Mouse (Mus musculus): ENCODE measurements around the gene Pxn.

Pxn gene

GRCm38 (mm10) chr5:115545636-115546035 is 39.2 kb downstream of the Pxn start:
- no peak for TF ChIP-seq GATA4 (IDR thresholded peaks at IDR 0.05; ENCODE audit: insufficient replicate concordance, low read length)

- TF ChIP-seq GATA4 (IDR thresholded peaks at IDR 0.05; ENCODE audit: insufficient replicate concordance, low read length), result no peak
Observed at GRCm38 (mm10) chr5:115546536-115546935, 40.1 kb downstream of the Pxn start.

- TF ChIP-seq GATA4 (IDR thresholded peaks at IDR 0.05; ENCODE audit: insufficient replicate concordance, low read length), result no peak
Observed at GRCm38 (mm10) chr5:115547014-115547413, 40.5 kb downstream of the Pxn start.

- no peak for TF ChIP-seq GATA4 (IDR thresholded peaks at IDR 0.05; ENCODE audit: insufficient replicate concordance, low read length)
Observed at GRCm38 (mm10) chr5:115547421-115547820, 40.9 kb downstream of the Pxn start.

GRCm38 (mm10) chr5:115548501-115549285 is 42.2 kb downstream of the Pxn start:
- no peak for TF ChIP-seq GATA4 (IDR thresholded peaks at IDR 0.05; ENCODE audit: insufficient replicate concordance, low read length)

GRCm38 (mm10) chr5:115550482-115551005 is 44.1 kb downstream of the Pxn start:
- TF ChIP-seq GATA4 (IDR thresholded peaks at IDR 0.05; ENCODE audit: insufficient replicate concordance, low read length), result no peak

GRCm38 (mm10) chr5:115551386-115551785 is 44.9 kb downstream of the Pxn start:
- TF ChIP-seq GATA4 (IDR thresholded peaks at IDR 0.05; ENCODE audit: insufficient replicate concordance, low read length), result no peak

GRCm38 (mm10) chr5:115551799-115552198 is 45.3 kb downstream of the Pxn start:
- TF ChIP-seq GATA4 (IDR thresholded peaks at IDR 0.05; ENCODE audit: insufficient replicate concordance, low read length), result no peak

- TF ChIP-seq GATA4 (IDR thresholded peaks at IDR 0.05; ENCODE audit: insufficient replicate concordance, low read length), result no peak
Observed at GRCm38 (mm10) chr5:115553801-115554420, 47.4 kb downstream of the Pxn start.

GRCm38 (mm10) chr5:115554536-115555291 is 48.2 kb downstream of the Pxn start:
- TF ChIP-seq GATA4 (IDR thresholded peaks at IDR 0.05; ENCODE audit: insufficient replicate concordance, low read length), result no peak

- TF ChIP-seq GATA4 (IDR thresholded peaks at IDR 0.05; ENCODE audit: insufficient replicate concordance, low read length), result no peak
Observed at GRCm38 (mm10) chr5:115556217-115556616, 49.7 kb downstream of the Pxn start.

- TF ChIP-seq GATA4 (IDR thresholded peaks at IDR 0.05; ENCODE audit: insufficient replicate concordance, low read length), result no peak
Observed at GRCm38 (mm10) chr5:115558182-115558794, 51.8 kb downstream of the Pxn start.

GRCm38 (mm10) chr5:115559237-115560101 is 53.0 kb downstream of the Pxn start, which contains the start of gene Rplp0:
TSS of gene Rplp0 (plus strand) at chr5:115559467.
- TF ChIP-seq GATA4 (IDR thresholded peaks at IDR 0.05; ENCODE audit: insufficient replicate concordance, low read length), result peak; percentile 4; the same call in 1 of the 2 replicates

- TF ChIP-seq GATA4 (IDR thresholded peaks at IDR 0.05; ENCODE audit: insufficient replicate concordance, low read length), result no peak
Observed at GRCm38 (mm10) chr5:115560336-115560905, 53.9 kb downstream of the Pxn start.
